In the genomic region with DNA sequence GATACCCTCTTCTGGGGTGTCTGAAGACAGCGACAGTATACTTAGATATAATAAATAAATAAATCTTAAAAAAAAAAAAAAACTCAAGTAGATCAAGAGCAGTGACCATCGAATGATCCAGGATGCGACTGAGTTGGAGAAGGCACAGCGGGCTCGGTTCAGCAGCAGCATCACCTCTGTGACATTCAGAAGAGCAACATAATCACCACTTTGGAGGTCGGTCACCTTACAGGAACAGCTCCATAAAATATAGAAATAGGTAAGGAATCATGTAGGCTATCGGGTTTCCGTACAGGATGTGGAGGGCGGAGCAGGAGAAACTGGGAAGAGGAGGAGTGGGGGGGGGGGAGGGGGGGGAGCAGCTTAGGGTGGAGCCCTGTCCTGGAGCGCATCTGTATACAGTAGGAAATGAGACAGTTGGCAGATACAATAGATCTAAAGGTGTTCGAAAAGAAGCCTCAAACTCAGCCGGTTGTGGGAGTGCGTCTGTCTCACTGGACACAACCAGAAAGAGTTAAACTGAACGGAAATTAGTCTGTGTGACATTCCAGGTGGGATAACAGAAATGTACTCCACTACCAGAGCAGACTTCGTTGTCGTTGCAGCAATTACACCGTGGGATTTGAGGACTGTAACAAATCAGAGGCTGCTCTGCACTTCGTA, we compare ENCODE assay signal across 15 mouse cellular contexts. TPM values are rescaled to one million over a fixed set of nuclear protein-coding genes. Genes with fewer than 3 reads are reported as not detected.
DNase-seq lines count a peak whose midpoint lies in the region; ATAC-seq and TF ChIP-seq lines count a peak whose summit lies in the region.
"Had no signal": no experiment of that assay in that cellular context is flagged by ENCODE, and none has a peak within 500 bp of the region (broad histone marks: within the 10 kb centered on the region; RNA-seq: fewer than 3 reads in every experiment).

No protein-coding gene starts in this region.

- no peak for ATAC-seq in heart, embryonic 12.5 days (ENCODE audit: insufficient number of reproducible peaks, low FRiP score)
- ATAC-seq in lung, embryonic 14.5 days (ENCODE audit: insufficient read depth) = no peak
- ATAC-seq in intestine, embryonic 14.5 days (replicated peaks; ENCODE audit: low FRiP score, low TSS enrichment, low read depth) = no peak
- ATAC-seq in stomach, embryonic 15.5 days (ENCODE audit: insufficient read depth, low FRiP score, low read depth) = no peak
- ATAC-seq: Patski had no signal

- WGBS in heart, embryonic 12.5 days = 44% methylated on average over 17 of the region's 18 CpGs
- WGBS in lung, embryonic 14.5 days = 31% methylated on average over 18 of the region's 18 CpGs
- 36% methylated on average over 18 of the region's 18 CpGs for WGBS in intestine, embryonic 14.5 days
- 38% methylated on average over 18 of the region's 18 CpGs for WGBS in stomach, embryonic 15.5 days

- H3K36me3 ChIP-seq in heart, embryonic 12.5 days = no peaks in the 10 kb centered on the region
- no peaks in the 10 kb centered on the region for H3K36me3 ChIP-seq in lung, embryonic 14.5 days (ENCODE audit: insufficient read depth)
- no peaks in the 10 kb centered on the region for H3K36me3 ChIP-seq in intestine, embryonic 14.5 days (ENCODE audit: control insufficient read depth, insufficient read depth, low read length)
- no peaks in the 10 kb centered on the region for H3K36me3 ChIP-seq in stomach, embryonic 15.5 days

- H3K4me2 ChIP-seq in heart, embryonic 12.5 days = peak overlapping the region; percentile 54
- peak overlapping the region; percentile 45 for H3K4me2 ChIP-seq in lung, embryonic 14.5 days
- peak overlapping the region; percentile 42 for H3K4me2 ChIP-seq in intestine, embryonic 14.5 days (ENCODE audit: low read length)
- H3K4me2 ChIP-seq in stomach, embryonic 15.5 days = peak overlapping the region; percentile 40

- no peaks in the 10 kb centered on the region for H3K9me3 ChIP-seq in heart, embryonic 12.5 days (replicated peaks)
- no peaks in the 10 kb centered on the region for H3K9me3 ChIP-seq in lung, embryonic 14.5 days (ENCODE audit: low read depth, low read length)
- H3K9me3 ChIP-seq in intestine, embryonic 14.5 days (ENCODE audit: control insufficient read depth, low read length) = no peaks in the 10 kb centered on the region
- H3K9me3 ChIP-seq in stomach, embryonic 15.5 days = no peaks in the 10 kb centered on the region

- no peak for DNase-seq in heart, postnatal 4 days
- no peak for DNase-seq in lung, embryonic 14.5 days
- no peak for DNase-seq in lung, postnatal 14 days
- no peak for DNase-seq in intestine, embryonic 14.5 days (ENCODE audit: low spot score)
- DNase-seq in adrenal gland, adult 18-20 months (ENCODE audit: low spot score in 2 of 2) = no peak
- DNase-seq in layer of hippocampus, postnatal 10 days (ENCODE audit: low spot score in 2 of 2) = no peak
- DNase-seq: adrenal gland, postnatal 36 days; cerebellum, adult 11-12 months; heart, adult 2 months; kidney, adult 2 months; lung, postnatal 4 days; thymus, adult 2 months had no signal

- H3K4me1 ChIP-seq in heart, embryonic 12.5 days (replicated peaks) = peaks cover 8% of the 10 kb centered on the region
- no peaks in the 10 kb centered on the region for H3K4me1 ChIP-seq in lung, embryonic 14.5 days (ENCODE audit: insufficient read depth)
- H3K4me1 ChIP-seq in intestine, embryonic 14.5 days (replicated peaks; ENCODE audit: control insufficient read depth, insufficient read depth, low read length) = no peaks in the 10 kb centered on the region
- H3K4me1 ChIP-seq in stomach, embryonic 15.5 days = no peaks in the 10 kb centered on the region

- no peak overlapping the region for H3K27ac ChIP-seq in heart, embryonic 12.5 days (ENCODE audit: poor library complexity, severe bottlenecking)
- no peak overlapping the region for H3K27ac ChIP-seq in lung, embryonic 14.5 days (ENCODE audit: low read depth)
- H3K27ac ChIP-seq in intestine, embryonic 14.5 days (ENCODE audit: low read depth) = no peak overlapping the region
- H3K27ac ChIP-seq in stomach, embryonic 15.5 days = no peak overlapping the region
- H3K27ac ChIP-seq: heart, adult 2 months had no signal

- TF ChIP-seq CTCF in lung, embryonic 14.5 days (IDR thresholded peaks at IDR 0.05; ENCODE audit: low read depth) = no peak

- H3K9ac ChIP-seq in heart, embryonic 12.5 days = no peak overlapping the region
- H3K9ac ChIP-seq in lung, embryonic 14.5 days = no peak overlapping the region
- no peak overlapping the region for H3K9ac ChIP-seq in intestine, embryonic 14.5 days (ENCODE audit: low read length)
- H3K9ac ChIP-seq in stomach, embryonic 15.5 days = no peak overlapping the region

- 0 out of 2 replicates have a peak overlapping the region, but pooled peaks have one; percentile 12 for H3K4me3 ChIP-seq in heart, embryonic 12.5 days
- H3K4me3 ChIP-seq in lung, embryonic 14.5 days (ENCODE audit: low read depth, low read length) = peak overlapping the region; percentile 9; the same call in 1 of the 2 replicates
- 0 out of 2 replicates have a peak overlapping the region, but pooled peaks have one; percentile 4 for H3K4me3 ChIP-seq in intestine, embryonic 14.5 days (ENCODE audit: low read depth, low read length)
- 0 out of 2 replicates have a peak overlapping the region, but pooled peaks have one; percentile 13 for H3K4me3 ChIP-seq in stomach, embryonic 15.5 days (replicated peaks)
- H3K4me3 ChIP-seq: heart, adult 2 months had no signal

- no peaks in the 10 kb centered on the region for H3K27me3 ChIP-seq in heart, embryonic 12.5 days (replicated peaks)
- H3K27me3 ChIP-seq in lung, embryonic 14.5 days (ENCODE audit: insufficient read depth, low read length) = no peaks in the 10 kb centered on the region
- no peaks in the 10 kb centered on the region for H3K27me3 ChIP-seq in intestine, embryonic 14.5 days (replicated peaks; ENCODE audit: control insufficient read depth, insufficient read depth, low read length)
- no peaks in the 10 kb centered on the region for H3K27me3 ChIP-seq in stomach, embryonic 15.5 days (replicated peaks)

RNA-seq across cellular contexts. Expression of gene Cpsf6, which starts 16.7 kb away (rescaled TPM):
- polyA plus RNA-seq in heart, embryonic 12.5 days (2016; fragmentation: Nextera tagmentation; extraction: Ambion mirVana) = 120 TPM in 2 replicates
- 10 to 100 TPM; 76.1 to 80.0 TPM for total RNA-seq in heart, postnatal 4 days (2021)
- 186 and 201 TPM in 2 replicates for polyA plus RNA-seq in lung, embryonic 14.5 days (2014; fragmentation: Nextera tagmentation; extraction: Ambion mirVana)
- 150 and 169 TPM in 2 replicates for polyA plus RNA-seq in intestine, embryonic 14.5 days (2014; fragmentation: Nextera tagmentation; extraction: Ambion mirVana)
- polyA plus RNA-seq in stomach, embryonic 15.5 days (2015; fragmentation: Nextera tagmentation; extraction: Ambion mirVana) = 117 and 129 TPM in 2 replicates
- total RNA-seq in adrenal gland, adult 18-20 months (2021) = 10 to 100 TPM; 79.2 to 79.5 TPM
- total RNA-seq in layer of hippocampus, postnatal 10 days (2021) = 100 to 1,000 TPM; 116 to 122 TPM
